In the genomic region with DNA sequence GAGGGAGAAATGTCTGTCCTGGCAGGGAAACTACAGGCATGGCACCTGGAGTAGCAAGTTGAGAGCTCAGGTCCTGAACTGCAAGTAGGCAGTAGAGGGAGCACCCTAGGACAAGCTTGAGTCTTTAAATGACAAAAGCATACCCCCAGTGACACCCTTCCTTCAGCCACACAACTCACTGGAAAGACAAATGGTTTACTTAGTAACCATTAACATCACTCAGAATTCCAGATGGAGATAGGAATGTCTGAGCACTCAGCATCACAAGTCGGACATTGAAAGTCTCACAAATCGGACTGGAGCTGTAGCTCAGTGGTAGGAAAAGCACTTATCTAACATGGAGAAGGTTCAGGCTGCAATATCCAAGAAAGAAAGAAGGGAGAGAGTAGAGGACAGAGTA, we compare ENCODE assay signal across 24 mouse cellular contexts.
"Had no signal": no experiment of that assay in that cellular context is flagged by ENCODE, and none has a peak within 500 bp of the region (broad histone marks: within the 10 kb centered on the region; RNA-seq: fewer than 3 reads in every experiment).

No protein-coding gene starts in this region.

- H3K4me1 ChIP-seq: heart, embryonic 10.5 days; heart, embryonic 12.5 days; intestine, embryonic 15.5 days; limb, embryonic 10.5 days; limb, embryonic 12.5 days; liver, embryonic 13.5 days; liver, embryonic 15.5 days had no signal

- H3K9me3 ChIP-seq: heart, embryonic 10.5 days; heart, embryonic 12.5 days; intestine, embryonic 15.5 days; limb, embryonic 10.5 days; limb, embryonic 12.5 days; liver, embryonic 13.5 days; liver, embryonic 15.5 days had no signal

- DNase-seq: gastrocnemius, postnatal 14 days; gastrocnemius, postnatal 36 days; heart, adult 18-20 months; heart, postnatal 10 days; heart, postnatal 36 days; kidney, adult 18-20 months; kidney, adult 8-10 months; kidney, postnatal 10 days; kidney, postnatal 36 days; liver; liver, embryonic 13.5 days had no signal

- ATAC-seq: hindbrain, embryonic 16.5 days; inflammation-experienced regulatory T-cells, adult 6 months; intestine, embryonic 15.5 days; intestine, postnatal 0 days had no signal

- H3K27me3 ChIP-seq: heart, embryonic 12.5 days; intestine, embryonic 15.5 days; limb, embryonic 12.5 days; liver, embryonic 13.5 days; liver, embryonic 15.5 days had no signal

- H3K4me2 ChIP-seq: heart, embryonic 12.5 days; hindbrain, embryonic 14.5 days; intestine, embryonic 15.5 days; limb, embryonic 12.5 days; liver, embryonic 11.5 days; liver, embryonic 13.5 days; liver, embryonic 15.5 days had no signal

- H3K36me3 ChIP-seq: heart, embryonic 10.5 days; heart, embryonic 12.5 days; intestine, embryonic 15.5 days; limb, embryonic 10.5 days; limb, embryonic 12.5 days; liver, embryonic 13.5 days; liver, embryonic 15.5 days had no signal

- H3K27ac ChIP-seq: heart, embryonic 10.5 days; hindbrain, embryonic 14.5 days; intestine, embryonic 15.5 days; layer of hippocampus, adult 2 months; left cerebral cortex, adult 2 months; limb, embryonic 10.5 days; limb, embryonic 12.5 days; liver, embryonic 13.5 days; liver, embryonic 15.5 days had no signal

- H3K9ac ChIP-seq: heart, embryonic 12.5 days; hindbrain, embryonic 14.5 days; intestine, embryonic 15.5 days; limb, embryonic 12.5 days; liver, embryonic 13.5 days; liver, embryonic 15.5 days had no signal

- H3K4me3 ChIP-seq: heart, embryonic 10.5 days; heart, embryonic 12.5 days; intestine, embryonic 15.5 days; layer of hippocampus, adult 2 months; left cerebral cortex, adult 2 months; limb, embryonic 10.5 days; limb, embryonic 12.5 days; liver, embryonic 13.5 days; liver, embryonic 15.5 days had no signal
